Mouse (Mus musculus): ENCODE data around the gene Vps18. TPM values are rescaled to one million over a fixed set of nuclear protein-coding genes. Genes with fewer than 3 reads are reported as not detected.

Vps18 gene
- polyA plus RNA-seq, 1 experiment: 15.9 TPM

DNA sequence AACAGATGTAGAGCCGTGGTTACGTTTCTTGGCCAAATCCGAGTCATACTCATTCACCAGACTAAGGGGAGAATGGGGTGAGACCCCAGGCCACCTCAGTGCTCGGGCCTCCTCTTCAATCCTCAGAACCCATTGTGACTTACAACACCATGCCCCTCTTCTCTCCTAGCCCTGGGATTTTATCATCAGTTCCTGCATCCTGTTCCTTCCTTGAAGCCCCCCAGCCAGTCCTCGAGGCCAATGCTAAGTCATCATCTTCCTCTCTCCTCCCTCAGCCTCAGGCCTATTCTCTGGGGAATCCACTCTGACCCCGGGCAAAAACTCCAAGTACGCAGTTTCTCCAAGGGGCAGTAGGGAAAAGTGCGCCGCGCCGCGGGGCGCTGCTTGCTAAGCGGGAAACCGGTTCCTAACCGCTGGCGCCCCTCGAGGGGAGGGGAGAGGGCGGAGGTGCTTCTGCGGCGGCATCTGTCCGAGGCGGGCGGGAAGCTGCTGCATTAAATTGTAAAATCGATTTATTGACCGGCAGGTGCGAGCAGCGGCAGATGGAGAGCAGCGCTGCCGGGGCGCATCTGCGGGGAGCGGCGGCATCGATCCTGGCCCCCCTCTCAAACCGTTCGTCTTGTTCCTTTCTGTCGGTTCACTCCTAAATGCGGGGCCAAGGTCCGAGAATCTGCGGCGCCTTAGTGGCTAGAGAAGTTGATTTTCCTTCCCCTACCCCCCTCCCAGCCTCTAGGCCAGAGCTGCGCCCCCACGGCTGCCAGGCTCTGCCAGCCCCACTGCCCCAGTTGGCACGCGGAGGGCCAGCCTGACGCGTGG lies 33.4 kb downstream of the Vps18 start:
- no peak for DNase-seq (ENCODE audit: low spot score)

DNA sequence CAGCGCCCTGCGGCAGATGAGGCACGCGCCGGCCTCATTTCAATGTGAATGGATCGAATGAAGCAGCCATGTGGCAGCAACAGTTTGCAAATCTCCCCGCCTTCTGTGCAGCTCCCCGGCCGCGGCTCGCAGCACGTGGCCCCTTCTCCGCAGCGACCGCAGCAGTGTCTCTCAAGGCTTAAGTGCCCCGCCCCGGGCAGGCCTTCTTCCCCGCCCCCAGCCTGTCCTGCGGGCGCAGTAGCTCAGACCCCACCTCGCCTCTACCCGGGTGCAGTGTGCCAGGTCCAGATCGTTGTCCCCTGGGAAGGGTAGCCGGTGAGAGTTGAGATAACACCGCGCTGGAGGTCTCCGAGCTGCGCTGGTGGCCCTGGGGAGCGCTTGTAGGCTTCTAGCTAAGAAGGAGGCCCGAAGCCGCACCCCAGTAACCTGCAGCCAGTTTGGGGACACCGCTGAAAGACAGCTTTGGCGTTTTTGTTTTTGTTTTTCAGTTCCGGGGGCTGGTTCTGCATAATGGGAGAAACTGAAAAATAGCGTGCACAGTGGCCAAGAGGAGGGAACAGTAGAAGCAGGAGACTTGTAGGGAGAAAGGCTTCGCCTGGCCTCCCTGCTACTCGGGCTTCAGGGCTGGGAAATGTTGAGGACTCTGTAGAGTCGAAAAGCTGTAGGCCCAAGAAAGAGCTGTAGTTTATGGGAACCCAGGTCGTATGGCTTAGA lies 34.2 kb downstream of the Vps18 start:
- DNase-seq (ENCODE audit: low spot score): no peak

DNA sequence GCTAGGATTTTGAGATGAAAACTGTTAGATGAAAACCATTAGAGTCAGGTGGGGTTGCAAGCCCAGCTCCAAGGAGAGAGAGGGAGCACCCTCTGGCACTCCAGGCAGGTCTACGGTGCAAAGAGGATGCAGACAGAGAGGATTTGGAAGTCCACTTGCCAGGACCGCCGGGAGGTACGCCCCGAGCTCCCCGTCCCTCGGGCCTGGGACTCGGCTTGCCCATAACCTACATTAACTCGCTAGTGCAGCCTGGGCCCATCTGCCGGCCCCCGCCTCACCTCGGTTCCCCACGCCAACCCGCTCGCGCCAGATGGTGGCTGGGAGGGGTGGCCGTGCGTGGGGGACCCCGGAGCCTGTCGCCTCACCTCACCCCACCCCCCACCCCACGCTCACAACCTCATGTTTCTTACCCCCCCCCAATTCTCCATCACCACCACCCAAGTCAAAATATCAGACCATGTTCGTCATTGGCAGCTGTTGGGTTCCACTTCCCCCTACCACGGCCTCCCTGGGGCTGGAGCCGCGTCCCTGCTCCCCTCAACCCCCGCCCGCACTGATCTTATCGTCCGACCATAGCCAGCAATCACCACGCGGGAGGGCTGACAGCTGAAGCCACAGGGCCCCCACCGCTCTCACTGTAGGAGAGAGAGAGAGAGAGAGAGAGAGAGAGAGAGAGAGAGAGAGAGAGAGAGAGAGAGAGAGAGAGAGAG lies 35.5 kb downstream of the Vps18 start:
- no peak for DNase-seq (ENCODE audit: low spot score)

DNA sequence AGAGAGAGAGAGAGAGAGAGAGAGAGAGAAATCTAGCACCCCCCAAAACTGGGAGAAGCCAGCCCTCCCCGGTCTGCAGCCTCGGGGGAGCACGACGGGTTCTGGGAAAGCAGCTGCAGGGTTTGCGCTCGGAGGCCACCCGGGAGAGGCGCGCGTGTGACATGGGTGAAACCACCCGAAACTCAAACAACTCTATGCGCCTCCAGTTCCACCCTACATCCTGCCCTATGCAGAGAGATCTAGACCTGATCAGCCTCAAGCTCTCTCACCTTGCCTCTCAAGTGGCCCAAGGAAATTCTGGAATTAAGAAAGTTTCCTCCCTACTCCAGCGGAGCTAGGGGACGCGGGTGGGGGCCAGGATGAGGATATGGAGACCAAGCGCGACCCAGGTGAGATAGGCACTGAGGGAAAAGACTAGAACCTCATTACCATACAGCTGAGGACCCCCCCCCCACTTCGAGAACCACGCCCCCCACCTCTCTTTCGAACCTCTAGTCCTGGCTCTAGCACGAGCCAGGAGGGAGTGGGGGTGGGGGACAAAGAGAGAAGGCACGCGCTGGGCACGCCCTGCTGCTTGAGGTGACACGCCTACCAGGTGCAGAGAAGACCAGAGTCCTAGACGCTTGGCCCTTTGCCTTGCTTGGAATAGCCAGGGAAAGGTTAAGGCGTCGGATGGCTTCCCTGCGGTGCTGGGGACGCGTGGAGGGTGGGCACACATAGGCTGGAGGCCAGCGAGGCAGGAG lies 36.2 kb downstream of the Vps18 start:
- DNase-seq (ENCODE audit: low spot score): no peak

DNA sequence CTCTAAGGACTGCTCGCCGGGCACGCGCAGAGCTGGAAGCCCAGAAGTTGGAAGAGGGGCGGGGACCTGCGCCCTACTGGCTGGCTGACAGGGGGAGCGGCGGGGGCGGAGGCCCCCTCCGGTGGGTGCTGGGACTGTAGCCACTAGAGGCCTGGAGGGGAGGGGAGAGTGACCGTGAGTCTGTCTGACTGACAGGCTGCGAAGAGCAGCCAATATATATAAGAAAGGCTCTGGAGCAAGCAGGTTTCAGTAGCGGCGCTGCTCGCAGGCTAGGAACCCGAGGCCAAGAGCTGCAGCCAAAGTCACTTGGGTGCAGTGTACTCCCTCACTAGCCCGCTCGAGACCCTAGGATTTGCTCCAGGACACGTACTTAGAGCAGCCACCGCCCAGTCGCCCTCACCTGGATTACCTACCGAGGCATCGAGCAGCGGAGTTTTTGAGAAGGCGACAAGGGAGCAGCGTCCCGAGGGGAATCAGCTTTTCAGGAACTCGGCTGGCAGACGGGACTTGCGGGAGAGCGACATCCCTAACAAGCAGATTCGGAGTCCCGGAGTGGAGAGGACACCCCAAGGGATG lies 37.1 kb downstream of the Vps18 start, which contains the start of gene Dll4:
TSS of gene Dll4 (plus strand) at position 217 of the 576 bp plus-strand sequence.
- no peak for DNase-seq (ENCODE audit: low spot score)

DNA sequence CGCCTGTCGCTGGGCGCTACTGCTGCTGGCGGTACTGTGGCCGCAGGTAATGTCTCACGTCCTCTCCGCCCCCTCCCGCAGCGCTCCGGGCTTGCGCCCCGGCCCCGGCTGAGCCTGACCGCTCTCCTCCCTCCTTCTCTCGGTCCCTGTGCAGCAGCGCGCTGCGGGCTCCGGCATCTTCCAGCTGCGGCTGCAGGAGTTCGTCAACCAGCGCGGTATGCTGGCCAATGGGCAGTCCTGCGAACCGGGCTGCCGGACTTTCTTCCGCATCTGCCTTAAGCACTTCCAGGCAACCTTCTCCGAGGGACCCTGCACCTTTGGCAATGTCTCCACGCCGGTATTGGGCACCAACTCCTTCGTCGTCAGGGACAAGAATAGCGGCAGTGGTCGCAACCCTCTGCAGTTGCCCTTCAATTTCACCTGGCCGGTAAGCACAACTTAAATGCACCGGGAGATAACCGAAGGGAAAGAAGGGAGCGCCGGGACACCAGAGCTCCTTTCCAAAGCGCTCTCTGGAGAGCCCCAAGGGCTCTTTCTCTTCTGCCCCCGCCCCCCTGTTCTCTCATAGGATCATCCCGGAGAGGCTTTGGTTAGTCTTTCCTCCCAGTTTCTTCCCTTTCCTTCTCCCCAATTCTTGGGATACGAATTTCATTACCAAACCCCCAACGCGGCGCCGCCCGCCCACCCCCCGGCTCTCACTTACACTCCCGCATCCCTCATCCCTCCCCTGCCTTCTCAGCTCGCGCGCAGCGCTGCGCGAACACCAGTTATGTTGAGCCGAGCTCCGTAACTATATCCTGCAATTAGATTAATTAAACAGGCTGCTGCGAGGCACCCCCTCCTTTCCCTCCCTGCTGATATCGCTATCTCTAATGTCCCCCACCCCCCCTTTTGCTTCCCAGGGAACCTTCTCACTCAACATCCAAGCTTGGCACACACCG lies 37.9 kb downstream of the Vps18 start:
- no peak for DNase-seq (ENCODE audit: low spot score)

DNA sequence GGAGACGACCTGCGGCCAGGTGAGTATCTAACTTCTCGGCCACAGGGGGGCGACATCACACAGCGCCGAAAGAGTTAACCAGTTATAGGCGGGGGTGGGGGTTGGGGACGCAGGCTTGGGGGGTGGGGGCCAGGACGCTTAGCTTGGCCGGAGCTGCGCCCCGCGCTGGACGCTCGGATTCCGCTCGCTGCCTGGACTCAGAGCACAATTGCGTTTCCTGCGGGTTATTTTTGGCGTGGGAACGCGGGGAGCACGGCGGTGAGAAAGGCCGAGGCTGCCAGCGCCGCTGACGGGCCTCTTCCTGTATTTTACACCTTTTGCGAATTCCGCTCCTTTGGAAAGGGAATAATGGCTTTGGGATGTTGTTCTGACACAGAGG lies 38.6 kb downstream of the Vps18 start:
- DNase-seq (ENCODE audit: low spot score): no peak

DNA sequence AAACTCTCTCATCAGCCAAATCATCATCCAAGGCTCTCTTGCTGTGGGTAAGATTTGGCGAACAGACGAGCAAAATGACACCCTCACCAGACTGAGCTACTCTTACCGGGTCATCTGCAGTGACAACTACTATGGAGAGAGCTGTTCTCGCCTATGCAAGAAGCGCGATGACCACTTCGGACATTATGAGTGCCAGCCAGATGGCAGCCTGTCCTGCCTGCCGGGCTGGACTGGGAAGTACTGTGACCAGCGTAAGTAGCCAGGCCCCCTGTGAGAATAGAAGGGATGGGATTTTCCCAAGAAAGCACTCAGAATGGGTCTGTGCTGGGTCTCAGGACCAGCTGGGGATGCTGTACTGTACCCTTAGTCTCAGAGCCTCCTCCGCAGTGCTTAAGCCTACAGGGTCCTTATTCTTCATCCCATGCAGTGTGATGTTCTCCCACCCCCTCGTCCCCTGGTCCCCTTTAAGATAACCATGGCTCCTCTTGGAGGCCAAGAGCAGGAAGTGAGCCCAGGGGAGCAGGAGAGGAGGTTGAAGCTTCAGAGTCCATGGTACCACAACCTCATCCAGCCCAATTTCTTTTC lies 39.5 kb downstream of the Vps18 start:
- no peak for DNase-seq (ENCODE audit: low spot score)

DNA sequence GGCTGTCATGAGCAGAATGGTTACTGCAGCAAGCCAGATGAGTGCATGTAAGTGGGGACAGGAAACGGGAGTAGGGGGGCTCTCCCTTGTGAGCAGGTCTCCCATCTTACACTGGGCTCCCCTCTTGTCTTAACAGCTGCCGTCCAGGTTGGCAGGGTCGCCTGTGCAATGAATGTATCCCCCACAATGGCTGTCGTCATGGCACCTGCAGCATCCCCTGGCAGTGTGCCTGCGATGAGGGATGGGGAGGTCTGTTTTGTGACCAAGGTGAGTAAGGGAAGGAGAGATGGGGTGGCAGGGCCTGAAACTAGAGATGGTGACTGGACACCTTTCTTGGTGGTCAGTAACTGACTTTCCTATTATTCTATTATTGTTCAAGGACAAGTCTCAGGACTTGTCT lies 40.0 kb downstream of the Vps18 start:
- no peak for DNase-seq (ENCODE audit: low spot score)

DNA sequence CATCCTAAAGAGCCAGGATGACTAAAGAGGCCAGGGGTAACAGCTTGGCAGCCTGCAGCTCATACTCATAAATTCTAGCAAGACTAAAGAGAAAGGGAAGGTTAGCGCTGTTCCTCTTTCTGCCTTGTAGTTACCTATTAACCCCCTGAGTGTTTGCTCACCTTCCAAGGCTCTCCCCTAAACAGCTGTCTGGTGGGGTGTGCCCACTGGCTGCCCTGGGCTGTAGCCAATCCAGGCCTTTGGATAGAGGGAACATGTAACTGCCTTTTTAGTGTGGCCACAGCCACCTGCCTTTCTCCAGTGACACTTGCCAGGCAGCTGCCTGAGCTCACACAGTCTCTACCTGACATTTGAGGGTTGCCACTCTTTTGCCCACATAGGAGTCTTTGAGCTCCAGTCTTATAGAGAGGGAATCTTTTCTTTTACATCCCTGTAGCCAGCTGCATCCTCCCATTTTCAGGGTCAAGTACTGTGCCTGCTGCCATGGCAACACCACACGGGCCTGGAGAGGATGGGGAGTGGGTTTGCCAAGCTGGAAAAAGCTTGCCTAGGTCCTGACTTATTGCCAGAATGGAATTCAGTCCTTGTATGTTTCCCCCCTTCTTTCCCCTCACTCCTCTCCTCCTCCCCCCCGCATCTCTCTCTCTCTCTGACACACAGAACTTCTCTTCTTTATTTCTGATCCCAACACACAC lies 40.7 kb downstream of the Vps18 start:
- DNase-seq (ENCODE audit: low spot score): no peak

DNA sequence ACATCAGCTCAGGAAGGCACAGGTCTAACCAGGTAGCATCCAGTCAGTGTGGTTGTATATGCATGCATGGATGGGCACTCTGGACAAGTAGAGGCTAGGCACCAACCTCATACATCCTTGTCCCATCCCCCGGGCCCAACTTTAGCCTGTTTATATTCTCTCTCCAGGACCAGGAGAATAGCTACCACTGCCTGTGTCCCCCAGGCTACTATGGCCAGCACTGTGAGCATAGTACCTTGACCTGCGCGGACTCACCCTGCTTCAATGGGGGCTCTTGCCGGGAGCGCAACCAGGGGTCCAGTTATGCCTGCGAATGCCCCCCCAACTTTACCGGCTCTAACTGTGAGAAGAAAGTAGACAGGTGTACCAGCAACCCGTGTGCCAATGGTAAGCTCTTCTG lies 42.3 kb downstream of the Vps18 start:
- DNase-seq (ENCODE audit: low spot score): no peak

DNA sequence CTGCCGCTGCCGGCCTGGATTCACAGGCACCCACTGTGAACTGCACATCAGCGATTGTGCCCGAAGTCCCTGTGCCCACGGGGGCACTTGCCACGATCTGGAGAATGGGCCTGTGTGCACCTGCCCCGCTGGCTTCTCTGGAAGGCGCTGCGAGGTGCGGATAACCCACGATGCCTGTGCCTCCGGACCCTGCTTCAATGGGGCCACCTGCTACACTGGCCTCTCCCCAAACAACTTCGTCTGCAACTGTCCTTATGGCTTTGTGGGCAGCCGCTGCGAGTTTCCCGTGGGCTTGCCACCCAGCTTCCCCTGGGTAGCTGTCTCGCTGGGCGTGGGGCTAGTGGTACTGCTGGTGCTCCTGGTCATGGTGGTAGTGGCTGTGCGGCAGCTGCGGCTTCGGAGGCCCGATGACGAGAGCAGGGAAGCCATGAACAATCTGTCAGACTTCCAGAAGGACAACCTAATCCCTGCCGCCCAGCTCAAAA lies 43.7 kb downstream of the Vps18 start:
- no peak for DNase-seq (ENCODE audit: low spot score)

DNA sequence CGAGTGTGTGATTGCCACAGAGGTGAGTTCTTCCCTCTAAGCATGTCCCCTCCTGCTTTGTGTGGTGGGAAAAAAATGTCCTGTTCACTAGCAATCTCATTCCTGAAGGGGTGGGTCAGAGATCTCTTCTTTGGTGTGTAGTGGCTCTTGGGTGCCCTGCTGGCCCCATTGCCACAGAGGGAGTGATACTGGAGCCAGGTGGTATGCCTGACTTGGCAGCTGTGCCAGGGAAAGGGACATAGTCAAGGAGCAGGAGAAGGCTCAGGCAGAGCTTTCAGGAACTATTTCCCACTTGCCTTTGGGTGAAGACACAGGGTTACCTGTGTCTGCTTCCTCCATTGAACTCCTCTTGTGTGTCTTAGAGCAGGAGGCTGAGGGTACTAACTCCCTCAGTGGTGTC lies 45.6 kb downstream of the Vps18 start:
- DNase-seq (ENCODE audit: low spot score): no peak

DNA sequence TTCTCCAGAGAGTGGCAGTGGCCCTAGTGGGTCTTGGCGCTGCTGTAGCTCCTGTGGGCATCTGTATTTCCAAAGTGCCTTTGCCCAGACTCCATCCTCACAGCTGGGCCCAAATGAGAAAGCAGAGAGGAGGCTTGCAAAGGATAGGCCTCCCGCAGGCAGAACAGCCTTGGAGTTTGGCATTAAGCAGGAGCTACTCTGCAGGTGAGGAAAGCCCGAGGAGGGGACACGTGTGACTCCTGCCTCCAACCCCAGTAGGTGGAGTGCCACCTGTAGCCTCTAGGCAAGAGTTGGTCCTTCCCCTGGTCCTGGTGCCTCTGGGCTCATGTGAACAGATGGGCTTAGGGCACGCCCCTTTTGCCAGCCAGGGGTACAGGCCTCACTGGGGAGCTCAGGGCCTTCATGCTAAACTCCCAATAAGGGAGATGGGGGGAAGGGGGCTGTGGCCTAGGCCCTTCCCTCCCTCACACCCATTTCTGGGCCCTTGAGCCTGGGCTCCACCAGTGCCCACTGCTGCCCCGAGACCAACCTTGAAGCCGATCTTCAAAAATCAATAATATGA lies 46.5 kb downstream of the Vps18 start:
- DNase-seq (ENCODE audit: low spot score): no peak

DNA sequence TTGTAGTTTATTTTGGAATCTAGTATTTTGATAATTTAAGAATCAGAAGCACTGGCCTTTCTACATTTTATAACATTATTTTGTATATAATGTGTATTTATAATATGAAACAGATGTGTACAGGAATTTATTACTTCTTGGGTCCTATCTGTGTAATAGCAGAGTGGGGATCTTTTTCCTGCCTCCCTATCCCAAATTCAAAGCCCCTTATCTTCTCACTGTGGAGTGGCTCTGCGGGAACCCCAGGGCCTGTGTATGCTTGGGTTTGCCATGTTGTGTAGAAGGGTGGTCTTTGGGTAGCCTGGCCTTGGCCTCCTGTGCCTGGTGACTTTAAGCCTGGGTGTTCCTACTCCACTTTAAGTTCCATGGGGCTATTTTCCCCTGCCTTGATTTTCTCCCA lies 47.0 kb downstream of the Vps18 start:
- DNase-seq (ENCODE audit: low spot score): no peak

DNA sequence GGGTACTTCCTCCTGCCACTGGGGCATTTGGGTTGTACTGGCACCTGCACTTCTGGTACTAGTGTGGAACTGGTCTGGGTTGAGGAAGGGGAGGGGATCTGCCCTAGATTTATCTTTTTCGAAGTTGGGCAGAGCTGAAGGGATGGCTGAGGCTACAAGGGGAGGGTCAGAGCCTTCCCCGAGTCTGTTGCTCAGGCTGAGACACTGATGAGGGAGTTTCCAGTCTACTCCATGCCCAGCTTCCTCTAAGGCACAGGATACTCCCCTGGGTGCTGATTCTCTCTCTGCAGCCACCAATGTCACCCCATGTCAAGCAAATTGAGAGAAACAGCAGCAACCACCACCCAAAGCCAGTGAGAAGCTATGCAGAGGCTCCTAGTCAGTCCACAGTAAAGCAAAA lies 47.5 kb downstream of the Vps18 start:
- no peak for DNase-seq (ENCODE audit: low spot score)

DNA sequence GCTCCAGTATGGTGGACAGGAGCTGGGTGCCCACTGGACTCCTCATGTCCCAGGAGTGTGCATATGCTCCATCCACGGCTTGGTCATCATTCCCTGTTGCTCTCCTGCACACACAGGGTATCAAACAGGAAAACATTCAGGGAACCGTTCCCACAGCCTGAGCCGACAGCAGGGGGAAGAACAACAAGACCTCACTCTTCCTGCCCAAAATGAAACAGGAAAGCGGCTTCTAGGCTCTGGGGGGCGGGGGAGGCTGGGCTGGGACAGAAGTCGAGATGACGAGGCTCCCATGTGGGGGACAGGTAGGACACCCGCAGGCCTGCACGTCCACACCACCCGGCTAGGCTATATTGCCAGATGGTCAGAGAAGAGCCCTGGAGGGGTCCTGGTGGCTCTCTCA lies 47.9 kb downstream of the Vps18 start:
- no peak for DNase-seq (ENCODE audit: low spot score)

DNA sequence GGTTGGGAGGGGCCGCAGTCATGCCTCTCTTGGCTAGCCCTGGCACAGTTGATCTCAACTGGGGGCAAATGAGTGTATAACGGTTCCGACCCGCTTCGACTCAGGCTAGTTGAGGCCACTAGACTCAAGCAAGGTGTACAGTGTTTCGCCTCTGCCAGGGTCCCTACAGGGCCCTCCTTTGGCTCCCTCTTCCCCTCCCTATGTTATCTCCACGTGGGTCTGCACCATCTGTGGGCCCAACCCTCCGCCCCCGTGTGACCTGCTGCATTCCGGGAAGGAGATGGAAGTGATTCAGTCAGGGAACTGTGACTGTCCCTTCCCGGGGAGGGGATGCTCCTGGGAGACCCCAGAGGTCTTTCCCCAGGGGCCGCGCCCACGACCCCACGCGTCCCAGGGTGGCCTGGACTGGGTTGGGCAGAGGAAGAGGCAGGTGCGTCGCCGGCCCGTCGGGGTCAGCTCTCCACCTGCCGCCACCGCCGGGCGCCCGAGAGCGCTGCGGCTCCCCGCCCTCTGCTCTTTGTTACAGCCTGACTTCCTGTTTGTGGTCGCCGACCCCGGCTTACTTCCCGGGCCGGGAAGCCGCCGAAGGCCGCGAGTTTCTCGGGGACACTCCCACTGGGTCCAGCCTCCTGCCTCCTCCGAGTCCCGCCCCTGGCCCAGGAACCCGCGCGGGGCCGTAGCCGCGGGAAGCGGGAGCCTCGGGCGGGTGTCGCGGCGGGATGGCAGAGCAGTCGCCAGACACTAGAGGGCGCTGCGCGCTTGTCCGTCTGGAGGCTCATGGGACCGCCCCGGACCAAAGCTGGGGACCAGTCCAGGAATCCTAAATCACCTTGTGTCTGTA lies 49.1 kb downstream of the Vps18 start:
- DNase-seq (ENCODE audit: low spot score): peak; percentile 92
